Mouse (Mus musculus): ENCODE data around the gene Ins2.

- TF ChIP-seq CTCF (IDR thresholded peaks at IDR 0.05; ENCODE audit: insufficient read depth, low read length) (peak; percentile 50; the same call in 1 of the 2 replicates), POLR2A (IDR thresholded peaks at IDR 0.05; ENCODE audit: borderline replicate concordance, extremely low read depth, low read depth, low read length) (no peak)
Measured at GRCm38 (mm10) chr7:142736943-142737490, 6.2 kb downstream of the Ins2 start.
